Mouse (Mus musculus) testis, adult 2 months (tissue): ENCODE data around the gene Sfpq.

Source experiments
- CTCF ChIP-seq: fragments of 200-500 bp; IDR thresholded peaks from 2 replicates; pipeline ENCODE4 v1.5.1; 2012; ENCODE audit warnings: low read depth, mild to moderate bottlenecking, inconsistent platforms, low read length, moderate library complexity; ENCODE audit not compliant: control insufficient read depth, insufficient read depth, insufficient replicate concordance
- POLR2A ChIP-seq: fragments of 200-500 bp; IDR thresholded peaks from 2 replicates; pipeline ENCODE4 v1.6.1; 2012; ENCODE audit warnings: low read depth, mild to moderate bottlenecking, inconsistent platforms, low read length, moderate library complexity; ENCODE audit not compliant: control insufficient read depth

DNA sequence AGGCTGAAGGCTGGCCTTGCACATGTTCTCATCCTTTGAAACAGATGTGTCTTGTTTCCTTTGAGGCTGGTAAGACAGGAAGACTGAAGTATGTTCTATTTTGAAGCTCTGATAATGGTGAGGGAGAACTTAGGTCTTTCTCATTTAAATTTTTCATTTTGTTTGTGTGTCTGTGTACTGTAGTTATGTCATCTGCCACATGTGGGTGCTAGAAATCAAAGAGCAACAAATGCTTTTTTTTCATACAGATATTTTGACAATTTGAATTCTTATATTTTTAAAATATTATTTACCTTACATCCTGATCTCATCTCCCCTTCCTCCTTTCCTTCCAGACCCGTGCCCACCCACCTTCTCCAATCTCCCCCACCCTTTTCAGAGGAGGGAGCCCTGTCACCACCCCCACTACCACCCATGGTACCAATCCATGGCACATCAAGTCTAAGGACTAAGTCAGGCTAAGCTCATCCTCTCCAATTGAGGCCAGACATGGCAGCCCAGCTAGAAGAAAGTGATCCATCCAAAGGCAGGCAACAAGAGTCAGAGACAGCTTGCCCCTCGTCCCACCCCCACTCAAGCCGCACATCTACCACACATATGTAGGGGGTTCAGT, 18.9 kb downstream of the Sfpq start:
- TF ChIP-seq POLR2A = no peak
- no peak for TF ChIP-seq CTCF
